Mouse (Mus musculus): Measurements from ENCODE around the gene Tsx. TPM values are rescaled to one million over a fixed set of nuclear protein-coding genes. Genes with fewer than 3 reads are reported as not detected.

Tsx gene
- polyA plus RNA-seq (2015; fragmentation: Nextera tagmentation; extraction: Ambion mirVana): 0.22 TPM in 1 of 2 replicates, not detected in the other

GRCm38 (mm10) chrX:103414167-103414566, at the start of gene Tsx:
Tsx (plus strand) TSS chrX:103414467.

GRCm38 (mm10) chrX:103421710-103422109, 7.4 kb downstream of the Tsx start, which contains the start of gene Gm26992:
Gm26992 (plus strand) TSS chrX:103422010.

Other genes with a start within 250 kb of the Tsx start
- gene Nap1l2, start 227.8 kb upstream of the Tsx start, polyA plus RNA-seq (2015; fragmentation: Nextera tagmentation; extraction: Ambion mirVana): 0.12 and 0.23 TPM in 2 replicates
- gene Cdx4, start 93.1 kb upstream of the Tsx start, polyA plus RNA-seq (2015; fragmentation: Nextera tagmentation; extraction: Ambion mirVana): not detected in 2 replicates
- gene Chic1, start 58.0 kb upstream of the Tsx start, polyA plus RNA-seq (2015; fragmentation: Nextera tagmentation; extraction: Ambion mirVana): 0.35 and 0.49 TPM in 2 replicates
- gene Gm26992, start 7.5 kb downstream of the Tsx start, polyA plus RNA-seq (2015; fragmentation: Nextera tagmentation; extraction: Ambion mirVana): not detected in 2 replicates
- not detected in 2 replicates for gene Zcchc13, start 216.1 kb downstream of the Tsx start, polyA plus RNA-seq (2015; fragmentation: Nextera tagmentation; extraction: Ambion mirVana)

Data from spleen, postnatal 0 days (tissue).